Mouse (Mus musculus) hindbrain, postnatal 0 days (tissue): ENCODE measurements around the gene Atg2b. TPM values are rescaled to one million over a fixed set of nuclear protein-coding genes. Genes with fewer than 3 reads are reported as not detected.

Experiments
- ATAC-seq: fragments of 200-750 bp; cut with Nextera tagmentation; 2 replicates; pipeline ENCODE4 v1.8.0; 2017; ENCODE audit warnings: mild to moderate bottlenecking, moderate TSS enrichment, moderate library complexity
- DNase-seq: peaks from one replicate; pipeline ENCODE4 v3.0.0-alpha.2; 2015; ENCODE audit warnings: low spot score
- H3K27ac ChIP-seq: fragments of 300-500 bp; sonication (generic); 2 replicates; pipeline ENCODE4 v1.5.1; 2014; ENCODE audit warnings: mild to moderate bottlenecking
- H3K27me3 ChIP-seq: fragments of 300-500 bp; sonication (generic); 2 replicates; pipeline ENCODE4 v1.6.1; 2014; ENCODE audit warnings: low read length, mixed read lengths; ENCODE audit not compliant: insufficient read depth
- H3K36me3 ChIP-seq: fragments of 300-500 bp; sonication (generic); 2 replicates; pipeline ENCODE4 v1.6.1; 2014; ENCODE audit warnings: low read length, mixed read lengths; ENCODE audit not compliant: insufficient read depth
- H3K4me1 ChIP-seq: fragments of 300-500 bp; sonication (generic); 2 replicates; pipeline ENCODE4 v1.6.1; 2014; ENCODE audit warnings: antibody characterized with exemption, low read length, mixed read lengths; ENCODE audit not compliant: insufficient read depth
- H3K4me2 ChIP-seq: fragments of 300-500 bp; sonication (generic); 2 replicates; pipeline ENCODE4 v1.6.1; 2014; ENCODE audit warnings: low read depth, mild to moderate bottlenecking, low read length, moderate library complexity, mixed read lengths
- H3K4me3 ChIP-seq: fragments of 300-500 bp; sonication (generic); 2 replicates; pipeline ENCODE4 v1.5.1; 2014; ENCODE audit warnings: low read length
- H3K9ac ChIP-seq: fragments of 300-500 bp; sonication (generic); replicated peaks from 2 replicates; pipeline ENCODE4 v1.6.1; 2014; ENCODE audit warnings: mild to moderate bottlenecking, low read length, moderate library complexity, mixed read lengths
- H3K9me3 ChIP-seq: fragments of 300-500 bp; sonication (generic); 2 replicates; pipeline ENCODE4 v1.6.1; 2016; ENCODE audit warnings: low read length, mixed read lengths
- CTCF ChIP-seq: IDR thresholded peaks from 2 replicates; pipeline ENCODE4 v1.5.1; 2016; ENCODE audit warnings: antibody characterized with exemption, control low read depth, low read depth
- WGBS: fragments of 180-500 bp; shearing (Covaris S2); extraction: QIAGEN DNeasy Blood & Tissue Kit; methylation state at CpG from one replicate; pipeline ENCODE4 v1.1.7; 2014; 5-methylcytosine and 5-hydroxymethylcytosine counted together
- polyA plus RNA-seq: library from polyadenylated mRNA; unstranded; fragments of >200 nt; fragmentation: Nextera tagmentation; extraction: Ambion mirVana; gene quantifications from 2 replicates; pipeline ENCODE4 v1.2.1, GENCODE M21; 2015
- total RNA-seq: library from RNA; depleted of rRNA; stranded (reverse); fragments of >200 nt; gene quantifications from 2 replicates; pipeline ENCODE4 v1.2.3, GENCODE M21; 2014

The Atg2b gene
- total and polyA plus RNA-seq, 2 experiments from 2014 or later = 9.0 to 40.9 TPM

DNA sequence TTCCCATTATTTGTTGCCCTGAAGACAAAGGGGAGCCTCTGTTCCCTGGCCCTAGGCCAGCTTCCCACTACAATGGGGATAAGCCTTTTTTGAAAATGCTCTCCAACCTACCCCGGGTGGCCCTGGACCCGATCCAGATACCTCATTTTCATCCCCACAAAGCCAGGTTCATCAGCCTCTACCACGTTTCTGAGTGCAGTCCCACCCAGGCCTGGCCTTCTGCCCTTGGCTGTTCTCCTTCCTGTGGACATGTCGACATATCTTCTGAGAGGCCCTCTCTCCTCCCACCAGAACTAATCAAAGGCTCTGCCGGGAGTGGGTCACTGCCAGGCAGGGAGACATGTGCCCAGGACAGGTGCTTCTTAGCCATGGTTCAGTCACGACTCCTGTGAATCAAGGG, 83.4 kb downstream of the Atg2b start:
- H3K27me3 ChIP-seq = no peaks in the 10 kb centered on the region
- 34% methylated on average over 6 of the region's 6 CpGs for WGBS
- H3K4me3 ChIP-seq = no peak overlapping the region
- no peak overlapping the region for H3K4me2 ChIP-seq
- no peak for TF ChIP-seq CTCF
- DNase-seq (peak; percentile 68), ATAC-seq (peak; percentile 43)
- H3K9me3 ChIP-seq = no peaks in the 10 kb centered on the region
- H3K36me3 ChIP-seq = no peaks in the 10 kb centered on the region
- peak overlapping the region; percentile 54 for H3K27ac ChIP-seq
- peaks cover 4% of the 10 kb centered on the region; the same call in 1 of the 2 replicates for H3K4me1 ChIP-seq
- no peak overlapping the region for H3K9ac ChIP-seq

DNA sequence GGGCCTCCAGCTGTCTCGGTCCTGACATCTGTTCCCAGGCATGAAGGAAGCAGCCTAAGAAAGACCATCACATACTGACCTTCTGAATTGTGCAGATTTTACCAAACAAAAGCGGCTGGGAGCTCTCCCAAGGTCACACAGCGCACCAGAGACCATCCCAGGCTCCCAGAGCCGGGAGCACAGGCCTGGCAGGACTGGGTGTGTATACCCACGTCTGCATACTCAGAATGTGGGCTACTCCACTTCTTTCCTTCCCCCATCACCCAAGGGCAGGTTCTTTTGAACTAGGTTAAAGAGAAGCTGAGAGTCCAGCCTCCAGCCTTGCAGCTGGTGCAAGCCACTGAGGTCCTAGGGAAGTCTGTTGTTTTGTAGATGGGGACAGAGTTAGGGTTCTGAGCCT, 85.9 kb downstream of the Atg2b start:
- H3K36me3 ChIP-seq = no peaks in the 10 kb centered on the region
- no peak for TF ChIP-seq CTCF
- H3K4me2 ChIP-seq = no peak overlapping the region
- no peak overlapping the region for H3K27ac ChIP-seq
- H3K4me1 ChIP-seq = peaks cover 4% of the 10 kb centered on the region; the same call in 1 of the 2 replicates
- DNase-seq (no peak), ATAC-seq (no peak)
- no peaks in the 10 kb centered on the region for H3K9me3 ChIP-seq
- H3K27me3 ChIP-seq = no peaks in the 10 kb centered on the region
- H3K4me3 ChIP-seq = no peak overlapping the region
- 65% methylated on average over 5 of the region's 5 CpGs for WGBS
- no peak overlapping the region for H3K9ac ChIP-seq

- WGBS = 79% methylated on average over 10 of the region's 10 CpGs
These were observed 86.5 kb downstream of the Atg2b start for GRCm38 (mm10) chr12:105598503-105598902.

GRCm38 (mm10) chr12:105597135-105597534, 87.9 kb downstream of the Atg2b start:
- Histone ChIP-seq H3K36me3 (no peaks in the 10 kb centered on the region), H3K27ac (no peak overlapping the region), H3K4me1 (no peaks in the 10 kb centered on the region), H3K4me2 (no peak overlapping the region), H3K4me3 (no peak overlapping the region), H3K9ac (no peak overlapping the region), H3K27me3 (no peaks in the 10 kb centered on the region), H3K9me3 (no peaks in the 10 kb centered on the region)
- no peak for DNase-seq
- no peak for ATAC-seq
- no peak for TF ChIP-seq CTCF
- WGBS = 85% methylated on average over 8 of the region's 8 CpGs

More at GRCm38 (mm10) chr12:105598503-105598902, 86.5 kb downstream of the Atg2b start:
- no peak overlapping the region for H3K27ac ChIP-seq
- no peak overlapping the region for H3K4me3 ChIP-seq
- no peaks in the 10 kb centered on the region for H3K9me3 ChIP-seq
- no peak for TF ChIP-seq CTCF
- no peak for DNase-seq
- H3K9ac ChIP-seq = no peak overlapping the region
- no peaks in the 10 kb centered on the region for H3K27me3 ChIP-seq
- ATAC-seq = no peak
- no peaks in the 10 kb centered on the region for H3K36me3 ChIP-seq
- H3K4me1 ChIP-seq = peaks cover 4% of the 10 kb centered on the region; the same call in 1 of the 2 replicates
- H3K4me2 ChIP-seq = no peak overlapping the region

DNA sequence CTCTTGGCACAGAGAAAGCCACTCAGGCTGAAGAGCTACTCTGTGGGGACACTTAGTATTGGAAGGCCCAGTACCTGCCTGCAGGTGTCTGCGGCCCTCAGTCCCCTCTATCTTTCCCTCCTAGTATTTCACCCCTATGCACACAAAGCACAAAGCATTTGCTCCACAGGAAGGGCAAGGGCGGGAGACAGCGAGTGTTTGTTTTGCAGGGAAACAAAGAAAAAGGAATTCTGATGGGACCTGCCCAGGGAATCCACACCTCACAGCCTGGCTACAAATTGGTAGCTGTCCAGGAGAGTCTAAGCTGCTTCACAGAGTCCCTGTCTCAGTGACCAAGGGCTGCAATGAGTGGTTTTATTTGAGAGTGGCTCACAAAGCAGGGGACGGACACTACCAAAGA, 91.5 kb downstream of the Atg2b start:
- 60% methylated on average over 4 of the region's 4 CpGs for WGBS
- DNase-seq (no peak), ATAC-seq (no peak)
- Histone ChIP-seq H3K4me2 (no peak overlapping the region), H3K9ac (no peak overlapping the region), H3K4me3 (no peak overlapping the region), H3K36me3 (no peaks in the 10 kb centered on the region), H3K27me3 (no peaks in the 10 kb centered on the region), H3K4me1 (no peaks in the 10 kb centered on the region), H3K27ac (no peak overlapping the region), H3K9me3 (no peaks in the 10 kb centered on the region)
- TF ChIP-seq CTCF = no peak

GRCm38 (mm10) chr12:105592361-105592761, 92.7 kb downstream of the Atg2b start:
- Histone ChIP-seq H3K9me3 (no peaks in the 10 kb centered on the region), H3K4me3 (no peak overlapping the region), H3K4me1 (no peaks in the 10 kb centered on the region), H3K4me2 (no peak overlapping the region), H3K27me3 (no peaks in the 10 kb centered on the region), H3K27ac (no peak overlapping the region), H3K36me3 (no peaks in the 10 kb centered on the region), H3K9ac (no peak overlapping the region)
- 92% methylated on average over 23 of the region's 23 CpGs for WGBS
- ATAC-seq = no peak
- no peak for TF ChIP-seq CTCF
- no peak for DNase-seq

DNA sequence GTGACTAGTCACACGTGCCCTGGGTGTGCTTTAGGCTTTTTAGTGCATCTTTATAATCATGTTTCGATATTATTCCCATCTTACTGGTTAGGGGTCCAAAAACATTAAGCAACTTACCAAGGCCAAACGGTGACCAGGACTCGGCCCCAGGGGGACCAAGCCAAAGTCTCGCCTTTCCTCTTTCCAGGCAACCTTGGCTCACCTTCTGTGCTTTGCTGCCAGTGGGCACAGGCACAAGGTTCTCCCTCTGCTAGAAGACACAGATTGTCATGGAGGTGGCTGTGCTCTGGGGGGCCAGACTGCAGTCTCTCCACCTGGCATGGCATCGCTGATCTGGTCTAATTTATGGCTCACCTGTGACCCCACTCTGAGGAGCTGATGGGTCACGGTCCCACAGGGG, 94.2 kb downstream of the Atg2b start:
- no peak for DNase-seq
- H3K36me3 ChIP-seq = no peaks in the 10 kb centered on the region
- ATAC-seq = no peak
- H3K4me3 ChIP-seq = no peak overlapping the region
- no peaks in the 10 kb centered on the region for H3K9me3 ChIP-seq
- H3K27ac ChIP-seq = no peak overlapping the region
- no peaks in the 10 kb centered on the region for H3K4me1 ChIP-seq
- no peak overlapping the region for H3K4me2 ChIP-seq
- no peak overlapping the region for H3K9ac ChIP-seq
- no peak for TF ChIP-seq CTCF
- no peaks in the 10 kb centered on the region for H3K27me3 ChIP-seq
- 85% methylated on average over 7 of the region's 7 CpGs for WGBS
